Mouse (Mus musculus) lung, postnatal 36 days (tissue): ENCODE results near the gene Stx4a.
A peak's percentile ranks its signal among the peaks of the same experiment; 100 is the strongest.
"Not testable (repeated sequence)": the region's sequence is repeated elsewhere in the genome, so short reads cannot be mapped to it uniquely, and the experiment has no call there.

Experiments
- DNase-seq: peaks from one replicate; pipeline ENCODE4 v3.0.0; 2022; ENCODE audit warnings: mixed read lengths

The Stx4a gene

DNA sequence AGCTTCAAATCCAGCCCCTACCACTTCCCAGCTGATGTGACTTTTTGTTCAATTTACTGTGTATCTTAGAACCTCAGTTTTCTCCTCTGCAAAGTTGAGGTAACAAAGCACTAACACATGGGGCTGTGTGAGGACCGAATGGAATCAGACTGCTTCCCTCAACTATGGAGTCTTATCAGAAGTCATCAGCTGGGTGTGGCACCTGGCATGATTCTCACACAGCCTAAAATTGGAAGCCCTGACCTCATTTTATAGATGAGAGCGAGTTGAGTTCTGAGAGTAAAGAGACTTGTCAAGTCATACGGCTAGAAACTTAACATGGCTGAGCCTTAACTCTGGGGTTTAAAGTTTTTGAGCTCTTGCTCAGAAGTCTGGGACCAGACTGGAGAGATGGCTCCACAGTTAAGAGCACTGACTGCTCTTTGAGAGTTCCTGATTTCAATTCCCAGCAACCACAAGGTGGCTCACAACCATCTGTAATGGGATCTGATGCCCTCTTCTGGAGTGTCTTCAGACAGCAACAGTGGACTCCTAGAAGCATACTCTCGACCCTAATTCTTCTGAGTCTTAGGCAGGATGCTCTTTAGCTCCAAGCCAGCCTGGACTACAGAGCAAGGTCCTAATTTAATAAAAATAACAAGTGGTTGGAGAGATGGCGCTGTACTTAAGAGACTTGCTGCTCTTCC lies 46.2 kb downstream of the Stx4a start:
- DNase-seq = no peak

DNA sequence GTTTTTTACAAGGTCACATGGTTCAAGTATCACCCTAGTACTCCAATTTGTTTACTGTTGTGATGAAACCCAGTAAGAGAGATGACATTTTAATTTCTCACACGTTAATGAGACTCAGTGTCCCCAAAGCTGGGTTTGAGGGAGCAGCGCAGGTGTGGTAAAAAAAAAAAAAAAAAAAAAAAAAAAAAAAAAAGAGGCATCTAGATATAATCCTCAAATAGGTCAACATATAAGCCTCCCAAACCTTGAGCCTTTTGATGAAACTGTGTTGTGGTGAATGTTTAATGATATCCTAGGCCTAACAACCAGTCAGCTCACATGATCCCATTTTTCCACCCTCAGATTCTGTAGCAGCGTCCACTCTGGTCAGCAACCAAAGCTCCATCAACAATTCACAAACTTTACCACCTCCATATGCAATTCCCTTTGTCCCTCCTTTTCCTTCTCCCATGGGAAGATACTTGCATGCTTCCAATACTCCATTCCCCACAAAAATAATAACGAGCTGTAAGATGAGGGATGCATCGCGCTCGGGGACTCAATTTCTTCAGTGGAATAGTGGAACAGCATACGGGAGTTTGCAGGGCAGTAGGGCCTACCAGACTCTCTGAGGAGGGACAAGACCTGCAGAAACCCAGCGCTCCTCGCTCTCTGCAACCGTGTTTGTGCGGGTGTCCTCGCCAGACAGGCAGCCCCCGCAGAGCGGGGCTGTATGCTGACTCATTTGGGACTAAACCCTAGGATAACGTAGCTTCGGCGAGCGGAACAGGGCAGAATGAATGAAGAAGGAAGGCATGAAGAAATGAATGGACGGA lies 50.9 kb downstream of the Stx4a start:
- no peak for DNase-seq

DNA sequence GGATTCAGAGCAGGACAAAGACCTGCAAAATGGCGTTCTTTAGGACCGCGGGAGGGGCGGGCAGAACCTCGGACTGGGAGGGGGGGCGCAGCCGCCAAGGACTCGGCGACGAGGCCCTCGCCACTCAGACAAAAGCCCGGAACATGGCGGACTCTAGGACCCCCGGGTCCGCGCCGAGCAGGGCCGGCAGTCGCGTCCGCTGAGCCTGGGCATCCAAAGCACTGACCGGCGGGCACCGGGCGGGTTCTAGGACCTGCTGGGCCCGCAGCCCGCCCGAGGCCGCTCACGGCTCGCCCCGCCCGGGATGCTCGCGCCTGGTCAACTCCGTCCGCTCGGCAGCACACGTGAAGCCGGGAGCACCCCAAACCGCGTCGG lies 51.5 kb downstream of the Stx4a start:
- DNase-seq = peak; percentile 94

DNA sequence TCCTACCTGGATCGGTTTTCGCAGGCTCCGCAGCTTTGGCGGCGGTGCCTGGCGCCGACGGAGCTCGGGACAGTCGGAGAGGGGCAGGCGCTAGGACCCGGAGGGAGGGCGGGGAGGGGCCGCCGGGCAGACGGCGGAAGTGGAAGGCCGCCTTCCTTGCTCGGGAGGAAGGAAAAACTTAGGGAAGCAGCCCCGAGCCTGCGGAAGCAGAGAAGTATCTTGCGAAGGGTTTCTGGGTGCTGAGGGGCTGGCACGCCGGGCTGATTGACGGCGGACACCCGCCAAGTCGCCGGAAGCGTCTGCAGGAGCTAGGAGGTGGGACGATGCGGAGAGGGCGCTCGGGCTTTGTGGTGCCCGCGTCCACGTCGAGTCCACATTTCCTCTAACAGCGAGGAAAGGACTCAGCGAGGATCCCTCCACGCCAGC lies 52.0 kb downstream of the Stx4a start, which contains the start of gene Zfp646:
Zfp646 (plus strand) TSS at position 181 of the 426 bp plus-strand sequence.
- peak; percentile 73 for DNase-seq

DNA sequence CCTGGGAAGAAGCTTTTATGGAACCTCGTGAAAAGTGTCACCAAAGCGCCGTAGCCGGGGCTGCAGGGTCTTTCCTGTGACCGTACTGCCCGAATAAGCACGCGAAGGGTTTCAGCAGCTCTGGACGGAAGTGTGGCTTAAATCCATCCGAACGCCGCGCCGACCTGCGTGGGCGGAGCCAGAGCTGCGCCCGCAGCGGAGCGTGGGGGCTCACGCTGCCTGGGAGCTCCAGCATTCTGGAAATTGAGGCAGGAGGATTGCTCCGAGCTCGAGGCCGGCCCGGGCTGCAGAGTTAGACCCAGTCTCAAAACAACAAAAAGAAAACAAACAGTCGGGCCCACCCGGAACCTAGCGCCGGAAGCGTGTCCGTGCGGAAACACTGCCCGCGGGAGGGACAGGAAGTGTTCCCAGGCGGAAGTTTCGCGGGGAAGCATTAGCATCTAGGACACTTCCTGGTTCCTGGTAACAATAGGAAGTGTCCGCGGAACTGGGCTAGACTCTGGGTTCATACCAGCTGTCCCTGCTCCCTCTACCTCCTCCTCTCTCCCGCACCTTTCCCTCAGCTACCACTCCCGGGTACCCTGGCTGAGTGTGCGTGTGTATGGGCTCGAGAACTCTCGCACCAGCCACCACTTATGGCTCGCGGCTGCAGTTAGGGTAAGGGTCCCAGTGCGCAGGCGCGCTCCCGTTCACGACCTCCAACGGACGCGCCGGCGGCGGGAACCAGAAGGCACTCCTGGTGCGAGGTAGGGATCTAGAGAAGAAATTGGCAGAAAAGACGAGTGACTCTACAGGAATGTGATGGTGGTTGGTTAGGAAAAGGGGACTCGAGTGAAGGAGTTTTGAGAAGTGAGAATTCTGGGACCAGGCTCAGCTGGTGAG lies 52.6 kb downstream of the Stx4a start, which contains the start of gene Zfp668:
Zfp668 (minus strand) TSS at position 362 of the 882 bp plus-strand sequence.
- DNase-seq = peak; percentile 96

DNA sequence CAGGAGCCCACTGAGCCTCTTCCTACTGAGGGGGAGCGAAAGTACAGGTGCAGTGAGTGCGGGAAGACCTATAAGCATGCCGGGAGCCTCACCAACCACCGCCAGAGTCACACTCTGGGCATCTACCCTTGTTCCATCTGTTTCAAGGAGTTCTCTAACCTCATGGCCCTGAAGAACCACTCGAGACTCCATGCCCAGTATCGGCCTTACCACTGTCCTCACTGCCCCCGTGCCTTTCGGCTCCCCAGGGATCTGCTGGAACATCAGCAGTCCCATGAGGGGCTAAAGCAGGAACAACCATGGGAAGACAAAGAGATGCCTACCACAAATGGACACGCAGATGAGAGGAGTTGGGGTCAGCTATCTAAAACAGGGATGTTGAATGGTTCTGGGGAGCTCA lies 55.2 kb downstream of the Stx4a start:
- no peak for DNase-seq

DNA sequence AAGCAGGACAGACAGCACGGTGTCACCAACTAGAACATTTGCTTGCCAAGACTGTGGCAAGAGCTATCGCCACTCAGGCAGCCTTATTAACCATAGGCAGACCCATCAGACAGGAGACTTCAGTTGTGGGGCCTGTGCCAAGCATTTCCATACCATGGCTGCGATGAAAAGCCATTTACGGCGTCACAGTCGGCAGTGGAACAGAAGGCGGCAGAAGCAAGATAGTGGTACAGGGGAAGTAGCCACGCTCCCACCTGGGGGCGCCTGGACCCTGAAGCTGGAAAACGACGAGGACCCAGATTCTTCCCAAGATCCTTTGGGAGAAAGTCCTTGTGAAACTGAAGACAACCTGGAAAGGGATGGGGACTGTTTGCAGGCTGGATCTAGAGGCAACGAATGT lies 56.3 kb downstream of the Stx4a start:
- no peak for DNase-seq

DNA sequence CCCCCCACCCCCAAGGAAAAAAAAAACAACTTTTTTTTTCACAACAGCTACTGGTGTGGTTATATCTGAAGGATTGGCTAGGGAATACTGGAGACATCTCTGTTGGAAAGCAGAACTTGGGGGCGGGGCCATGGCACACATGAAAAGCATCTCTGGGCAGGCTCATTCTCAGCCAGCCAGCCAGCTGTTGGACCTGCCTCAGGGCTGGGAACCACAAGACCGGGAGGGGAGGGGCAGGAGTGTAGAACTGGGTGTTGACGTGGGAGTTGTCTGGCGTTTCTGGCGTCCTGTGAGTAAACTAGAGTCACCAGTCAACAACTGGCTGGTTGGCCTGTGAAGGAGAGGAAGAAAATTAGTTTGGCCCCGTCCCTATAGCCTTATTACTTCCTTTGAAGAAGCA lies 61.9 kb downstream of the Stx4a start:
- DNase-seq = peak; percentile 82

DNA sequence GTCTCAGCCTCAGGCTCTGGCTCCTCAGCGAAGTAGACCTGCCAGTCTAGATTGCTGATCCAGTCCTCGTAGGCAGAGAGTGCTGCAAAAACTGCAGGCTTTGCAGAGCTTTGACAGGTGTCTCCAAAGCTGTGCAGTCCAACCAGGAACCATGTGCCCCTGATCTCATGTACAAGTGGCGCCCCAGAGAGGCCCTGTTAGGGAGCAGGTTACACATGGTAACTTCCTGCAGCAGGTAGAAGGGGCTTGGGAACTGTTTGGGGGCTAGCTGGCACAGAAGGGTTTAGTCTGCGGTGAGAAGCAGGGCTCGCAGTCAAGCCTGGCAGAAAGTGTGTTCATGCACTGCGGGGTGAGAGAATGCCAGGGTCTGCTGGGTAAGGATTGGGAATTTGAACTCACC lies 62.5 kb downstream of the Stx4a start:
- DNase-seq = no peak

DNA sequence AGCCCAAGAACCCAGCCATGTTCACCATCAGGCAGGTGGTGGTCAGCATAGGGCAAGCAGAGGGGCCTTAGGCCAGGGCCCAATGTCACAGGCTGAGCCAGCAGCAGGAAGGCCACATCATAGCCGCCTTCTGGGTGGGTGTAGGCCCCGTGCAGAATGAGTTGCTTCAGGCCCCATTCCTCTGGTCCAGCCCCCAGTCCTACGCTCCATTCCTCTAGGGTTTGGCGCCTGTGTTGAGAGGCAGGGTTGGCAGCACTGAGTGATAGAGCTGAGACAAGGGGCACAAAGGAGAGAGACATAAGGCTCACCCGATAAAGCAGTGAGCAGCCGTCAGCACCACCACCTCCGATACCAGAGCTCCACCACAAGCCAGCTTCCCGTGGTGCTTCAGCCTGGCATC lies 63.1 kb downstream of the Stx4a start:
- DNase-seq = no peak

DNA sequence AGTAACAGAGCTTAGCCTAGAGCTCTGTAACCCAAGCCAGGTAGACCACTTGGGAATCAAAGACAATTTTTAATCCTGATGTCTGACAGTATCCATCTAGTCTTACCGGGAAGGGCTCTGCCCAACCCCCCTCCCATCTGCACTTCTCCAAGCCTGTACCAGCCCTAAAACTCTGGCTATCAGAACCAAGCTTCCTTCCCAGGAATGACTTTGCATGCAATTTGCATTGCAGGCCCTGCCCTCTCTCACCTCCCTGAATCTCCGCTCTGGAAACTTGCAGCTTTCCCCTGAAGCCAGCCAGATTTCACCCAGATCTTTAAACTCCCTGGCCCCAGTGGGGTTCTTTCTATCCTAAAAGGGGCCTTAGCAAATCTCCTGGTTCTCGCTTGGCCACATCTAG lies 63.7 kb downstream of the Stx4a start:
- DNase-seq = no peak

DNA sequence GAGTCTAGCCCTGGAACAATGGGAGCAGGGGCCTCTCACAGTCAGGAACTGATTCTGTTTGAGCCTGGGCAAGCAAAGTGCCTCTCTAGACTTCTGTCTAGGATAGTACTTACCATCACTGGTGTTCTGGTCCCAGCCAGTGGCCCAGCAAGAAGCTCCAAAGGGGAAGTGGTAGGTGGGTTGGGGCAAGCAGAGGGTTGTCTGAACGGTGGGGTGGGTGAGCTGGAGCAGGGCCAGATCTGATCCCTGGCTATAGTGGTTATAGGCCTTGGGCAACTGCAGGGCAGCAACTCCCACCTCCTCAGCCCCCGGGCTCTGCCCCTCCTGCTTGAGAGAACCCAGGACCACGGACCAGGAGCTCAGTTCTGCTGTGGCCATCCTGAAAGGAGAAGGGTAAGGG lies 64.7 kb downstream of the Stx4a start:
- no peak for DNase-seq

DNA sequence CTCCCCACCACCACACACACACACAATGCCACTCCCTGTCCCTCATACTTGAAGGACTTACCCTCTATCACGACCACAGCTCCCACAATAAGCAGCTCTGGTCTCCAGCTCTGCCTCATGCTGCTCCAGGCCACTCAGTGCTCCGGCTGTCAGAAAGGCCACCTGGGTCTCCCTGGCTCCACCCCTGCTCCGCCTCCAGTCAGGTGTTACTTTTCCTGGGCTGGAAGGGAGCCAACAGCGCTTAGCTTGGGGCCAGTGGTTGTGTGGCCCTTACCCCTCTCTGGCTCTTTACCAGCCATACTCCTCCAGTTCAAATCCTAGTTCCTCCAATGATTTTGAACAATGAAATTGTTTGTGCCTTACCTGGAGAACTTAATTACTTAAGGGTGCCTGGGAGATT lies 66.7 kb downstream of the Stx4a start, which contains the start of gene Prss53:
Prss53 (minus strand) TSS at position 173 of the 400 bp plus-strand sequence.
- DNase-seq = peak; percentile 62

DNA sequence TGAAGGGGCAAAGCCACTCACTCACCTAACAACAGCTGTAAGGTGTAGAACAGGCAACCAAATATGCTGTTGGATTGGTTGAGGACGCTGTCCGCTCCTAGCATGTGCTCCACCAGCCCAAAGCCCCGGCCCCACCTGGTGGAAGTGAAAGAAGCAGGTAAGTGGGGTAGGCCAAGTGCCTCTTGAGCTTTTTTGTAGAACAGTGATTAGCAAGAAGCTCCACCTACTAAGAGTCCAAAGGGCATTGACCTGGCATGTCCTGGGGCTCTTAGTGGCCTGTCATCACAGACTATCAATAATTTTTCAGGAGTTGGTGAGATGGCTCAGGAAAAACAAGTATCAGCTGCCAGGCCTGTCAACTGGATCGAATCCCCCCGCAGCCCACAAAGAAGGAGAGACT lies 70.4 kb downstream of the Stx4a start:
- peak; percentile 50 for DNase-seq

DNA sequence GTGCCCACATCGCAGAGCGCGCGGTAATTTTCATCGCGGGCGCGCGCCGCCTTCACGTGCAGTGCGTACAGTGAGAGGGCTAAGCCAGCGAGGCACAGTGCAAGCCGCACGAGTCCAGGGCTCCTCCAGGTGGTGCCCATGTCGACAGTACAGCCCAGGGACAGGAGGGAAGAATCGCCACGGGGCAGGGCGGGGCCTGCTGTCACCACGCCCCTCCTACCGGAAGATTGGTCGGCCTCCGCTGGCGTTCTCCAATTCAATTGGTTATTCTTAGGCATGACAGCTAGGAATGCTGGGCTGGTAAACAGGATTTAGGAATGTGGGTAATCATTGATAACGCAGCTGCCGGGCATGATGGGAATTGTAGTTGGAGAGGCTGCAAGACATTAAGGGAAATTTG lies 71.3 kb downstream of the Stx4a start, which contains the start of the genes Gm21974 and Vkorc1:
Gm21974 (minus strand) TSS at position 13 of the 400 bp plus-strand sequence.
Vkorc1 (minus strand) TSS at position 176 of the 400 bp plus-strand sequence.
- peak; percentile 99 for DNase-seq

DNA sequence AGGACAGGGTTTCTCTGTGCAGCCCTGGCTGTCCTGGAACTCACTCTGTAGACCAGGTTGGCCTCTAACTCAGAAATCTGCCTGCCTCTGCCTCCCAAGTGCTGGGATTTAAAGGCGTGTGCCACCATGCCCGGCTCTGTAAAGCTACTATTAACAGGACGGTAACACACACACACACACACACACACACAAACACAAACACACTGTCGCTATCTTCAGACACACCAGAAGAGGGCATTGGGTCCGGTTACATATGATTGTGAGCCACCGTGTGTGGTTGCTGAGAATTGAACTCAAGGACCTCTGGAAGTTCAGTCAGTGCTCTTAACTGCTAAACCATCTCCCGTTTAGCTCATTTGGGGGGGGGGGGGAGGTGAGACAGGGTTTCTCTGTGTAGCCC lies 71.8 kb downstream of the Stx4a start:
- not testable (repeated sequence) for DNase-seq

DNA sequence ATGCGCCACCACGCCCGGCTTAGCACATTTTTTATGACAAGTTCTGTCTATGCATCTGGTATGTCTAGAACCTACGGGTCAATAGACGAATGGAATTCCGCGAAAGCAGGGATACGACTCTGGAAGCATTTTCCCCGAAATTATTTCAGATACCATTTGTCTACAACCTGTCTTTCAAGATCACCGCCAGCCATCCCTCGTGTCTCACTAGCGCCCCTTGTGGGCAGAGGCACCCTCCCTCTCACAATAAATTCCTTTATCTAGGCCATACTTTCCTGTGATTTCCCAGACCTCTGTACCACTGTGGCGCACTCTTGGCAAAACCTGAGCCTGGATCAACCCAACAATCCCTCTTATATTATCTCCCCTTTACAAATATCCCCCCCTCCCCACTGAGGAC lies 72.3 kb downstream of the Stx4a start:
- DNase-seq = peak; percentile 79

DNA sequence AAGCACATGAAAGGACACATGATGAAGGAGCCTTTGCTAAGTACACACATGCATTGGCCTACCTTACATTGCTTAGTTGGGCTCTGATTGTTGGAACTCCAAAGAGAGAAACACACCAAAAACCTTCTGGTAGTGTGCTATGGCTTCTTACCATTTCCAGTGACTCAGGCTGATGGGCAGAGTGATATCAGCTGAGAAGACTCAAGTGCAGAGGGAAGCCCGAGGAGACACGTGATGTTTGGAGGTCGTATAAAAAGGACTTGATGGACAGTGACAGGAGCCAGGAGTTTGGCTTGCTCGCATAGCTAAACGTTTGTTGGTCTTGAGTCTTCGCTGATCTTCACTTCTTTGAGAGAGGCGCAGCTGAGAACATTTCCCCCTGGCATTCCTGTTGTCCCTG lies 73.4 kb downstream of the Stx4a start:
- no peak for DNase-seq

DNA sequence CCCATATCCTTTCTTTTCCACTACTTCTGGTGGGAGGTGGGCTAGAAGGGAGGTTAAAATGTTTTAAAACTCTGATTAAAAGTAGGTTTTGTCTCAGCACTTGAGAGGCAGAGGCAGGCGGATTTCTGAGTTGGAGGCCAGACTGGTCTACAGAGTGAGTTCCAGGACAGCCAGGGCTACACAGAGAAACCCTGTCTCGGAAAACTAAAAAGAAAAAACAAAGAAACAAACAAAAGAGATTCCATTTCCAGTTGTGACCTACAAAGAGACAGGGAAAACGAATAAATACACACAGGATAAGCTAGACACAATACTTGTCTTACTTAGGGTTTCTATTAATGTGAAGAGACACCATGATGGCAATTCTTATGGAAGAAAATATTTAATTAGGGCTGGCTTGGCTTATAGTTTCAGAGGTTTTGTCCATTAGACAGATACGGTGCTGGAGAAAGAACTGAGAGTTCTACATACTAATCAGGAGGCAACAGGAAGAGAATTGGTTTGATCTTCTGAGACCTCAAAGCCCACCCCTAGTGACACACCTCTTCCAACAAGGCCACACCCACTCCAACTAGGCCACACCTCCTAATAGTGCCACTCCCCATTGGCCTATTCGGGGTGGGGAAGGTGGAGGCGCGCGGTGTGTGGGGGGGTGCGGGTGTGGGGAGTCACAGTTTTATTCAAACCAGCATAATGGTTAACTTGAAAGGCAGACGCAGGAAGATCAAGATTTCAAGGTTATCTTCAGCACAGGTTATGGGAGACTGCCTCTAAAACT lies 74.3 kb downstream of the Stx4a start:
- DNase-seq = peak; percentile 15
